Mouse (Mus musculus): Measurements from ENCODE around the gene Inpp1. TPM values are rescaled to one million over a fixed set of nuclear protein-coding genes. Genes with fewer than 3 reads are reported as not detected.
A peak's percentile ranks its signal among the peaks of the same experiment; 100 is the strongest.
"Not testable (repeated sequence)": the region's sequence is repeated elsewhere in the genome, so short reads cannot be mapped to it uniquely, and the experiment has no call there.

Gene Inpp1
- 10 to 100 TPM; 23.7 to 24.9 TPM for total RNA-seq (2021)
- long read RNA-seq, experiment 1, full-length matches to known transcripts = 8 of 12 reads
- long read RNA-seq, experiment 1, partial matches to known transcripts = 2 of 12 reads
- long read RNA-seq, experiment 1, other reads (novel, unspliced or antisense) = 2 of 12 reads
- long read RNA-seq, experiment 2, full-length matches to known transcripts = 31 of 33 reads
- long read RNA-seq, experiment 2, partial matches to known transcripts = 1 of 33 reads
- long read RNA-seq, experiment 2, other reads (novel, unspliced or antisense) = 1 of 33 reads

DNA sequence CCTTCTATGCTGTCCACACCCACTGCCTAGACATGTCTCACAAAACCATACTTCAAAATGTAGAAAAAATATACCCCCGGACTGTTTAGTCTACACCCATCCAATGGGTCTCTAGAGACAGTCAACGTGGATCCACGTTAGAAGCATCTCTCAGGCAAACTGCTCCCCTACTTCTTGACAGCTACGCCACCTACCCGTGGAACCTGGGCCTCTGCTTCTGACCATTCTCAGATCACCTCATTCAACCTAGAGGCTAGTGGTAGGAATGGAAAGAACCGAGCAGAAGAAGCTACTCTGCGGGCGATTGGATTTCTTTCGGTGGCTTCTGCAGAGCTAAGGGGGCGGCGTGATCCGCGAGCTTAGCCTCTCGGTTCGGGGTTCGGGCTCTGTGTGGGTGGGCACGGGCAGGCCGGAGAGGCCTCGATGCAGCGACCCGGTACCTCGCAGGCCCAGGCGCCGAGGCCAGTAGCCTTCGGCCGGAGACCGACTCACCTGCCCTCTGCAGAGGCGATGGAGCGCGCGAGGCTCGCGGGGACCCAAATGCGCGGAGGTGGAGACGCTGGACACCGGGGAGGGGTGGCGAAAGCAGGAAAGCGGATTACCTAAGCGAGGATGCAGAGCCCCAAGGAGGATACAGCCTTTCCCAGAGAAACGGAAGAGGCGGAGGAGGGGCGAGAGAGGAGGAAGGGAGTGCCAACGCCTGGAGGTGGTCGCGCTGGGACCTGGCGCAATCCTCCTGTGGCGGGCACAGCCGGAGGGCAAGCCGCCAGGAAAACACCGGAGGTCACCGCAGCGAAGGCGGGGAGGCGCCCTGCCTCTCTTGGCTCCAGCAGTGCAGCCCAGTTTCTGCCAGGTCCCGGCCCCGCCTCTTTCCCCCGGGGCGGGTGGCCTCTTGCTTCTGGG, at the start of gene Inpp1:
TSS of gene Inpp1 (minus strand) at position 779 of the 903 bp plus-strand sequence.
- peak; percentile 82 to 83 for DNase-seq (ENCODE audit: low spot score in 2 of 2)

DNA sequence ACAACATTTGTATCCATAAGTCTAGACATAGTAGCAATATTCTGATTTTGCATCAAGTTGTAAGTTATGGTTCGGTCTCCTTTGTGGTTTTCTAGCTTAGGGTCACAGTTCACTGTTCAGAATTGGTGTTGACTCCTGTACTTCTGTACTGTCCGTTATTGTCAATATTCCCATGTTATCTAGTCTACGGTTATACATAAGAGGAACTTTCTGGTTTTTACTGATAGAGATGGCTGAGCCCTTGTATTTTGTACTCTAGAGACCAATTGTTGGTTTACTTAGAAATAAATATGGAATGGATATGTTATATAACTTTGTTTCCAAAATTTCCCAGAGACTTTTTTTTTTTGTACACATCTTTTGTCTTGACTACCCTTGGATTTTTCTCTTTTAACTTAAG, 48.5 kb upstream of the Inpp1 start:
- DNase-seq (ENCODE audit: low spot score in 2 of 2) = no peak

DNA sequence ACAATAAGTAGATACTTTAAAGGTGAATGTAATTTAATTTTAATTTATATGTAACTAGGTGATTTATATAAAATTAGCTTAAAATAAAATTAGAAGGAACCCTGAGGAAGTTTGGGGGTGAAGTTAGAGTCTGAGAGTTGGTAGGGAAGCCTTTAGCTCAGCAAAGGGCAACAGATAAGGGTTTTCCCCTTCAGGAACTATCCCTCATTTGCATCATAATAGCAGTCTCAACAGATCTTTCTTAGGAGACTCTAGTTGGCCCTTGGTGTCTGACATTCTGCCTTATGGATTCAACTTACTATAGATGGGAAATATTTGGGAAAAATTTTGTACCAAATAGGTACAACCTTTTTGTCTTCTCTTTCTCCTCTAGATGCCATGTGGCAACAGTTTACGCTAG, 46.7 kb upstream of the Inpp1 start:
- DNase-seq (ENCODE audit: low spot score in 2 of 2) = no peak

DNA sequence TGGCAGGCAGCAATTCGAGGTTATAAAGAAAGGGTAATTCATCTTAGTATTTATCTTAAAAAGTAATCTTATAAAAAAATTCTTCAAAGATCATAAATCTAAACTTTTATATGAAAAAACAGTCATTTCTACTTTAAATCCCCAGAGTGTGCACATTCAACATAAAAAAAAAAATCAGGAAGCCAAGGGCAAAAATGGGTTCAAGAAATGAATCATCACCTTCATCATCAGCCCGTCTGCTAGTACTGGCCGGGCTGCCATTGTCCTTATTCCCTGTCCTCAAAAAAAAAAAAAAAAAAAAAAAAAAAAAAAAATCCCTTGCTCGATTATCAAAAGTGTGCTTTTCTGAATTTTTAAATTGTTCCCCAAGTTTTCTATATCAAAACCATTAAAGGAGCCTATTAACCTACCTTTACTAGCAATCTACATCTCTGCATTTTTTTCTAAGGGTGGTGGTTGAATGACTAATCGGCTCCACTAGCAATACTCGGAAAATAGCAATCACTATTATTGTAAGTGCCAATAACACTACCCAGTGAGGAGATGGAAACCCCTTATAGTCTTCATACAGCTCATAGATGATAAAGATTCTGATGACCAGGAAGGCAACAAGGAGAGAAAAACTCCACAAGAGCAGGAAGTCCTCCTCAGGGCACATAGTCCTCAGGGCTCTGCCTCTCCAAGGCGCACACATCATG, 38.6 kb upstream of the Inpp1 start:
- DNase-seq (ENCODE audit: low spot score in 2 of 2) = no peak

- DNase-seq (ENCODE audit: low spot score in 2 of 2) = not testable (repeated sequence)
Observed at GRCm38 (mm10) chr1:52854029-52854428, 36.5 kb upstream of the Inpp1 start.

DNA sequence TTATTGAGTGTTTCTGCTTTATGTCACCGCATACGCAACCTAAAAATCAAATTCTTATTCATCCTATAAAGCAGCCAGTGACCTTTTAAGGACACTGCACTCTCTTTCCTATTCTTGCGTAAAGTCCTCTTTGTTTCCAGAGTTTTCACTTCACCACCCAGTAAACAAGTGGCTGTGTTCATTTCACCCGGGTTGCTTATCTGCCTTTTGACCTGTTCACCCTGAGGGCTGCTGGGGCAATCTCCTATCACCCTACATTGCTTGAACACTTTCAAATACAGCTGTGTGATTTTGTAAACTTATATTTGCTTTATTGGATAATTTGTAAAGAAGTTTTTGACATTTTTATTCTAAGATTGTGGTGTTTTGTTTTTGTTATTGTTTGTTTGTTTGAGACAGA, 31.9 kb upstream of the Inpp1 start:
- no peak for DNase-seq (ENCODE audit: low spot score in 2 of 2)

DNA sequence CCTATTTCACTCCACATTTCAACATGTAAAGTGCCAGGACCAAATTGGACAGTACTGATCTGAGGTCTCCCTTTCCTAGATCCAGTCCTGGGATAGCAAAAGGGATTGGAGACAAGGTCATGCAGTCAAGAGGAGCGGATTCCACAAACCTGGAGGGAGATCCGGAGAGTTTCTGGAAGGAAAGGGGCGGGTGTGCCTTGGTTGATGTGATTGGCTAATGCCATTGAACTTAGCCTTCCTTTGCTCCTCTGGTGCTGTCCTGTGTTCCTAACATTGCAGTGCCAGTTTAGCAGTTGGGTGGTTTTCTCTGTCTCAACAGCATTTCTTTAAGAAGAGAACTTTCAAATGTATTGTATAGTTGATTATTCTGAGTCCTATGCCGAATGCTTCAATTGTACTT, 29.1 kb upstream of the Inpp1 start:
- no peak for DNase-seq (ENCODE audit: low spot score in 2 of 2)

GRCm38 (mm10) chr1:52844782-52845665, 27.5 kb upstream of the Inpp1 start, which contains the start of gene Hibch:
Gene Hibch, plus strand, starts transcription at chr1:52844929.
- peak; percentile 92 to 94 for DNase-seq (ENCODE audit: low spot score in 2 of 2)

GRCm38 (mm10) chr1:52844354-52844753, 26.9 kb upstream of the Inpp1 start:
- DNase-seq (ENCODE audit: low spot score in 2 of 2) = no peak

DNA sequence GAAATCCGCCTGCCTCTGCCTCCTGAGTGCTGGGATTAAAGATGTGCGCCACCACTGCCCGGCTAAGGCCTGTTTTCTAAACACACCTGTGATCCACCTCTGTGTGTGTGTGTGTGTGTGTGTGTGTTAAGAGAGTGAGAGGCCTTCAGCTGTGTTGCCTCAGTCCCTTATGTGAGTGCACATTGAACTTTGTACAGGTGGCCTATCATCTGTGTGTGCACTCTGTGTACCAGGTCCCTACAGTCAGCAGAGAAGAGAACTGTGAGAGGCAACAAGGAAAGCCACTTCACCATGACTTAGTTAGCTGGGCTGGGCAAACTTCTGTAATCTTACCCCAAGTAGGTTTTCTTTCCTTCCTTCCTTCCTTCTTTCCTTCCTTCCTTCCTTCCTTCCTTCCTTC, 21.6 kb upstream of the Inpp1 start:
- DNase-seq (ENCODE audit: low spot score in 2 of 2) = no peak

GRCm38 (mm10) chr1:52817813-52818147, 292 bp upstream of the Inpp1 start:
- no peak for DNase-seq (ENCODE audit: low spot score in 2 of 2)

GRCm38 (mm10) chr1:52816232-52816891, 1.1 kb downstream of the Inpp1 start:
- no peak for DNase-seq (ENCODE audit: low spot score in 2 of 2)

GRCm38 (mm10) chr1:52808456-52808855, 9.0 kb downstream of the Inpp1 start:
- DNase-seq (ENCODE audit: low spot score in 2 of 2) = no peak

DNA sequence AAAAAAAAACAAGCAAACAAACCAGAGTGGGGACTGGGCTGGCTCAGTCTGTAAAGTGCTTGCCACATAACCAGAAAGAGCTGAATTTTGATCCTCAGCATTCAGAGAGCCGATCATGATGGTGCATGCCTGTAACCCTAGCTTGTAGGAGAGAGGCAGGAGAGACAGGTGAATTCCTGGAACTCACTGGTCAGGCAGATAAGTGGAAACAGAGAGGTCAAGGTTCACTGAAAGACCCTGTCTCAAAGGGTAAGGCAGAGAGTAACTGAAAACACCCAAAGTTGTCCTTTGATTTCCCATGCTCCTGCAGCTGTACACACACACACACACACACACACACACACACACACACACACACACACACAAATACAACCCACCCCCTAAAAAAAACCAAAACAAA, 12.4 kb downstream of the Inpp1 start:
- no peak for DNase-seq (ENCODE audit: low spot score in 2 of 2)

GRCm38 (mm10) chr1:52802406-52802975, 15.0 kb downstream of the Inpp1 start:
- DNase-seq (ENCODE audit: low spot score in 2 of 2) = no peak

GRCm38 (mm10) chr1:52801651-52802050, 15.8 kb downstream of the Inpp1 start:
- DNase-seq (ENCODE audit: low spot score in 2 of 2) = no peak

- DNase-seq (ENCODE audit: low spot score in 2 of 2) = no peak
Observed at GRCm38 (mm10) chr1:52800340-52800740, 17.1 kb downstream of the Inpp1 start.

GRCm38 (mm10) chr1:52799772-52800171, 17.7 kb downstream of the Inpp1 start:
- DNase-seq (ENCODE audit: low spot score in 2 of 2) = no peak

DNA sequence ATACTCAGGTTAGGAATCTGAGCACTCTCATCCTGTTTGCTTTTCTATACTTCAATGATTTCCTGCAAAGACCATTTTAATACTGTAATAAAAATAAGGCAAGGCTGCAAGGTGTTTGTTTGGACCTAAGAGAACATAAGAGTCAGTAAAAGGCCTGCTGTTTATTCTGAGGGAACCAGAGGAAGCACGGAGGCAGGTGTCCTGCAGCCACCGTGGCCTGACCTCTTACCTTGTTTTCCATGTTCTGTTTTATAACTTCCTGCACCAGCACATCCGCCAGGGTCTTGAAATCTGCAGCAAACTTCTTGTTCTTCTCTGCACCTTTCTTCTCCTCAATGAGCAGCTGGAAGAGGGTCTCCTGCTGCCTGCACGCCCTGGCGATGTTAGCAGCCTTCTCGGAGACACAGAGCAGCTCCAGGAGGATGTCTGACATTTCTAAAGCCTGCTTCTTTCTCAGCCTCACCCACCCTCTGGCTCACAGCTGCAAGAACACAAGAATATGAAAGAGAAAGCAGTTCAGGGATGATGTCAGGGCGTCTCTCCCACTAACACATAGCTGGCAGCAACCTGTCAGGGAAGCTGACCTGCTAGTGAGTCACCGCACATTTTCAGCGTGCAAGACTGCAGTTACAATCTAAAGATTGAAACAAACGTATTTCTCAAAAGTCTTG, 18.3 kb downstream of the Inpp1 start:
- peak in 1 of 2 experiments; percentile 22 for DNase-seq (ENCODE audit: low spot score in 2 of 2)

Data from adrenal gland, adult 18-20 months (tissue).